Mouse (Mus musculus): Measurements from ENCODE around the gene Trabd2b. TPM values are rescaled to one million over a fixed set of nuclear protein-coding genes. Genes with fewer than 3 reads are reported as not detected.

Trabd2b gene
- total and polyA plus RNA-seq, 3 experiments = 0.05 TPM; not detected in 2

GRCm38 (mm10) chr4:114494035-114494434 is 87.5 kb downstream of the Trabd2b start:
- Histone ChIP-seq H3K4me1 (ENCODE audit: insufficient read depth, low read depth, low read length) (no peaks in the 10 kb centered on the region), H3K36me3 (replicated peaks) (no peaks in the 10 kb centered on the region), H3K27me3 (ENCODE audit: insufficient read depth, low read length) (no peaks in the 10 kb centered on the region), H3K4me3 (ENCODE audit: low read depth, low read length) (no peak overlapping the region), H3K9me3 (replicated peaks) (peaks cover 5% of the 10 kb centered on the region; the same call in 1 of the 2 replicates)
- DNase-seq (ENCODE audit: low spot score) (no peak), ATAC-seq (ENCODE audit: extremely low read depth, insufficient number of reproducible peaks, low FRiP score, poor library complexity, severe bottlenecking) (no peak)
- TF ChIP-seq POLR2AphosphoS5 (IDR thresholded peaks at IDR 0.05; ENCODE audit: insufficient replicate concordance, low read depth, low read length) = no peak

DNA sequence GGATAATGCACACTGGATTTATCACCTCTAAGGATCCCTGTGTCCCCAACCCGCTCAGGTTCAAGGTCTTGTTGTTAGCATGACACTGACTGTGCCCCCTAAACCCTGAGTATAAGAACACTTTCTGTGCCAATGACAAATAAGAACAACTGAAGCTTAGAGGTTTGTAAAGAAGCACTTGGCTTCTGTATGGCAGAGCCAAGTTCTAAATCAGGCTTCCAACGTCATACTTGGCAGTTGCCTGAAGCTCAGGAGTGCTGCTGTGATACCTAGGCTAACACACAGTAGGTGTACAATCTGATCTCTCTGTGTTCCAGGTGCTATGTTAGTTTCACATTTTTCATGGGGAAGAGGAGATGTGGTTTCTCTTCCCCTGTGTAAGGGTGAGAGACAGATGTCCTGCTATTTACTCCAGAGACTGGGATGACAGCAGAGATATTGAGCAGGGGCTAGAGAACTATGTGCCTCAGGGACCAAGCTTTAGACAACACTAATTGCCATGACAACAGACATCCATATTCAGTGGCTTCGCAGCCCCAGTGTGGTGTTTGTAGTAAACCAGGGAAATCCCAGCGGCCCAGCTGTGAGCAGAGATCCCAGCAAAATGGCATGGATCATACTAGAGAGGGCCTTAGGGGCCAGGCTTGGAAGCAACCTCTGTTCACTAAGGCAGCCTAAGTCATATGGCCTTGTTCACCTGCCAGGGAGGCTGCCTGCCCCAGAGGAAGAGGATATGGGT is 89.3 kb downstream of the Trabd2b start:
- Histone ChIP-seq H3K9me3 (replicated peaks) (peaks cover 5% of the 10 kb centered on the region; the same call in 1 of the 2 replicates), H3K4me1 (ENCODE audit: insufficient read depth, low read depth, low read length) (no peaks in the 10 kb centered on the region), H3K4me3 (ENCODE audit: low read depth, low read length) (no peak overlapping the region), H3K36me3 (replicated peaks) (no peaks in the 10 kb centered on the region), H3K27me3 (ENCODE audit: insufficient read depth, low read length) (no peaks in the 10 kb centered on the region)
- no peak for DNase-seq (ENCODE audit: low spot score)
- TF ChIP-seq CTCF (IDR thresholded peaks at IDR 0.05; ENCODE audit: low read depth, low read length) = no peak
- TF ChIP-seq GATA1 (IDR thresholded peaks at IDR 0.05; ENCODE audit: borderline replicate concordance, low read length) = no peak
- TF ChIP-seq TAL1 (conservative IDR thresholded peaks at IDR 0.05; ENCODE audit: low read depth, low read length) = no peak
- TF ChIP-seq GATA2 (IDR thresholded peaks at IDR 0.05; ENCODE audit: borderline replicate concordance, low read depth, low read length) = no peak
- no peak for TF ChIP-seq POLR2AphosphoS5 (IDR thresholded peaks at IDR 0.05; ENCODE audit: insufficient replicate concordance, low read depth, low read length)
- no peak for ATAC-seq (ENCODE audit: extremely low read depth, insufficient number of reproducible peaks, low FRiP score, poor library complexity, severe bottlenecking)

DNA sequence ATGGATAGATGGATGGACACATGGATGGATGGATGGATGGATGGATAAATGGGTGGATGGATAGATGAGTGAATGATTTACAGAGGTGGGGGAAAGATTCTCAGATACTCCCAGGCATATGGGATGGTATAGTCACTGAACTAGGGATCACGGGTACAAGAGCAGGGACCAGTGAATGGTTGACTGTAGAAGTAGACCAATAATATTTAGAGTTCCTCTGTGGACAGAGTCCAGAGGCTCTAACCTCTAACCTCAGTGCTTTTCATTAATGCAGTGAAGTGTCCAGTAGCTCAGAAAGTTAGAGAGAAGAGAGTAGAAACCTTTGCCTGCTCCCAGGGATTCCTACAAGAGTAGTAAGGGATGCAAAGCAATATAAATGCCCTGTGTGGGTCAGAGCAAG is 93.1 kb downstream of the Trabd2b start:
- ATAC-seq (ENCODE audit: extremely low read depth, insufficient number of reproducible peaks, low FRiP score, poor library complexity, severe bottlenecking) (no peak), DNase-seq (ENCODE audit: low spot score) (no peak)
- no peaks in the 10 kb centered on the region for H3K36me3 ChIP-seq (replicated peaks)
- TF ChIP-seq GATA2 (IDR thresholded peaks at IDR 0.05; ENCODE audit: borderline replicate concordance, low read depth, low read length) (no peak), CTCF (IDR thresholded peaks at IDR 0.05; ENCODE audit: low read depth, low read length) (no peak), TAL1 (conservative IDR thresholded peaks at IDR 0.05; ENCODE audit: low read depth, low read length) (no peak), GATA1 (IDR thresholded peaks at IDR 0.05; ENCODE audit: borderline replicate concordance, low read length) (no peak), POLR2AphosphoS5 (IDR thresholded peaks at IDR 0.05; ENCODE audit: insufficient replicate concordance, low read depth, low read length) (no peak)
- H3K4me1 ChIP-seq (ENCODE audit: insufficient read depth, low read depth, low read length) = no peaks in the 10 kb centered on the region
- peaks cover 9% of the 10 kb centered on the region for H3K9me3 ChIP-seq (replicated peaks)
- H3K27me3 ChIP-seq (ENCODE audit: insufficient read depth, low read length) = no peaks in the 10 kb centered on the region
- no peak overlapping the region for H3K4me3 ChIP-seq (ENCODE audit: low read depth, low read length)

DNA sequence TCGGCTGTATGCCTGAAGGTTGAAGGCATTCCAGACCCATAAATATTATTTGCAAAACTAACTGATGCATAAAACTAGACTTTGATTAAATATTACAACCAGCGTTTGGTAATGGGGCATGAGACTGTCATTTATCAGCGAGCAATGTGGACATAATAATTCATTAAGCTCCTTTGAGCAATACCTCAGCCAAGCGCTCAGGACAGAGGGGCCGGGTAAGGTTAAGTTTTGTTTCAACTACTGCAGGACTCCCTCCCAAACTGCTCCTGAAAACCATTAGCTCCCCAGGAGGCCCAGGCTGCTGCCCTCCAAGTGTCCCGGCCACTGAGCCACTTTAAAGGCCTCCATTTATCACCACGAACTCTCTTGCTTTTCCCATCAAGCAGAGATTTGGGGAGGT is 93.8 kb downstream of the Trabd2b start:
- Histone ChIP-seq H3K4me3 (ENCODE audit: low read depth, low read length) (no peak overlapping the region), H3K4me1 (ENCODE audit: insufficient read depth, low read depth, low read length) (no peaks in the 10 kb centered on the region), H3K36me3 (replicated peaks) (no peaks in the 10 kb centered on the region), H3K27me3 (ENCODE audit: insufficient read depth, low read length) (no peaks in the 10 kb centered on the region), H3K9me3 (replicated peaks) (peaks cover 11% of the 10 kb centered on the region)
- ATAC-seq (ENCODE audit: extremely low read depth, insufficient number of reproducible peaks, low FRiP score, poor library complexity, severe bottlenecking) (no peak), DNase-seq (ENCODE audit: low spot score) (no peak)
- TF ChIP-seq GATA2 (IDR thresholded peaks at IDR 0.05; ENCODE audit: borderline replicate concordance, low read depth, low read length) (no peak), CTCF (IDR thresholded peaks at IDR 0.05; ENCODE audit: low read depth, low read length) (no peak), POLR2AphosphoS5 (IDR thresholded peaks at IDR 0.05; ENCODE audit: insufficient replicate concordance, low read depth, low read length) (no peak), GATA1 (IDR thresholded peaks at IDR 0.05; ENCODE audit: borderline replicate concordance, low read length) (no peak), TAL1 (conservative IDR thresholded peaks at IDR 0.05; ENCODE audit: low read depth, low read length) (no peak)

DNA sequence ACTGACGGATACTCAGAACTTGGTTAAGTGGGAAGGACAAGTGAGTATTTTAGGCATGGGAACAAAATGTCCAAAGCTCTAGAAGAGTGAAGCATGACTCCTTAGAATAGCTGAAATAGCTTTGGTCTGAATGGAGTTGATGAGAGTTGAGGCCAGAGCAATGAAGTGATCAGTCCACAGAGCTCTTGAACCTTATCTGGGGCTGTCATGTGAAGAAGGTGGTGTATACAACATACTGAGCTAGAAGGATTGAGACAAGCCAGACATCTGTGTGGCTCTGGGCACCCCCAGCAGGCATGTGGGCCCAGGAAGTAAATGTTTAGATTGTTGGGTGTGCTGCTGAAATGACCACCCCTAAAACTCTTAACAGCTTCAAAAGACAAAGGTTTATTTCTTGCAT is 94.5 kb downstream of the Trabd2b start:
- Histone ChIP-seq H3K36me3 (replicated peaks) (no peaks in the 10 kb centered on the region), H3K4me1 (ENCODE audit: insufficient read depth, low read depth, low read length) (no peaks in the 10 kb centered on the region), H3K4me3 (ENCODE audit: low read depth, low read length) (no peak overlapping the region), H3K9me3 (replicated peaks) (peaks cover 11% of the 10 kb centered on the region), H3K27me3 (ENCODE audit: insufficient read depth, low read length) (no peaks in the 10 kb centered on the region)
- TF ChIP-seq TAL1 (conservative IDR thresholded peaks at IDR 0.05; ENCODE audit: low read depth, low read length) = no peak
- no peak for TF ChIP-seq GATA1 (IDR thresholded peaks at IDR 0.05; ENCODE audit: borderline replicate concordance, low read length)
- no peak for TF ChIP-seq GATA2 (IDR thresholded peaks at IDR 0.05; ENCODE audit: borderline replicate concordance, low read depth, low read length)
- no peak for TF ChIP-seq POLR2AphosphoS5 (IDR thresholded peaks at IDR 0.05; ENCODE audit: insufficient replicate concordance, low read depth, low read length)
- no peak for TF ChIP-seq CTCF (IDR thresholded peaks at IDR 0.05; ENCODE audit: low read depth, low read length)
- DNase-seq (ENCODE audit: low spot score) = no peak
- no peak for ATAC-seq (ENCODE audit: extremely low read depth, insufficient number of reproducible peaks, low FRiP score, poor library complexity, severe bottlenecking)

DNA sequence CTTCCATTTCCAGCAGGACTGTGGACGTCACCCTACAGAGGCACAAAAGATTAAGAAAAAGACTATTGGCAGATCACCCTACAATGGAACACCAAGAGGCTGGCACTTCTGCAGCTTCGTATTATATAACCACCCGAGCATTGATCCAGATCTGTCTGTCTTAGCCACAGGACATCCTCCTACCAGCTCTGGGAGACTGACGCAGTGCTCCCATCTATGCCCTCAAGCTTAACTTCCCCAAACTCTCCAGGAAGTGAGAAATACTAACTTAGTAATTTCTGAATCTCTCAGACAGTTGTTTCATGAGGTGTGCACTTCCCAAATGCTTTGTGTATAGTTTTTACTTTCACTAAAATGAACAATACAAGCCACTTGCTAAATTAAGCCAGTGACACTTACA is 95.1 kb downstream of the Trabd2b start:
- no peak overlapping the region for H3K4me3 ChIP-seq (ENCODE audit: low read depth, low read length)
- TF ChIP-seq CTCF (IDR thresholded peaks at IDR 0.05; ENCODE audit: low read depth, low read length) (no peak), TAL1 (conservative IDR thresholded peaks at IDR 0.05; ENCODE audit: low read depth, low read length) (no peak), GATA1 (IDR thresholded peaks at IDR 0.05; ENCODE audit: borderline replicate concordance, low read length) (no peak), GATA2 (IDR thresholded peaks at IDR 0.05; ENCODE audit: borderline replicate concordance, low read depth, low read length) (no peak), POLR2AphosphoS5 (IDR thresholded peaks at IDR 0.05; ENCODE audit: insufficient replicate concordance, low read depth, low read length) (no peak)
- H3K9me3 ChIP-seq (replicated peaks) = peaks cover 6% of the 10 kb centered on the region
- H3K27me3 ChIP-seq (ENCODE audit: insufficient read depth, low read length) = no peaks in the 10 kb centered on the region
- H3K4me1 ChIP-seq (ENCODE audit: insufficient read depth, low read depth, low read length) = no peaks in the 10 kb centered on the region
- DNase-seq (ENCODE audit: low spot score) (no peak), ATAC-seq (ENCODE audit: extremely low read depth, insufficient number of reproducible peaks, low FRiP score, poor library complexity, severe bottlenecking) (no peak)
- H3K36me3 ChIP-seq (replicated peaks) = no peaks in the 10 kb centered on the region

Measured in G1E (cell line).